8 mouse cellular contexts compared by ENCODE assay signal in genomic region chr4:150009587-150009930, GRCm38 (mm10). TPM values are rescaled to one million over a fixed set of nuclear protein-coding genes. Genes with fewer than 3 reads are reported as not detected.
DNase-seq lines count a peak whose midpoint lies in the region; ATAC-seq and TF ChIP-seq lines count a peak whose summit lies in the region.

No protein-coding gene starts in this region.

- intact Hi-C loops in heart, adult 2 months (cut with DNase I): loop anchor here (1.0 kb wide), 1 partner anchor 54 kb away; the partner anchor contains the start of gene Spsb1

- TF ChIP-seq EP300 in heart, adult 2 months (IDR thresholded peaks at IDR 0.05; ENCODE audit: insufficient read depth, low read depth, low read length): no peak
- no peak for TF ChIP-seq EP300 in stomach, postnatal 0 days (optimal IDR thresholded peaks at IDR 0.05)

- WGBS in heart, adult 2 months: 81% methylated on average over 6 of the region's 6 CpGs
- WGBS in midbrain, embryonic 13.5 days: 83% methylated on average over 6 of the region's 6 CpGs
- 85% methylated on average over 6 of the region's 6 CpGs for WGBS in midbrain, embryonic 11.5 days
- WGBS in limb, embryonic 13.5 days: 85% methylated on average over 6 of the region's 6 CpGs
- 85% methylated on average over 6 of the region's 6 CpGs for WGBS in stomach, postnatal 0 days

- H3K27ac ChIP-seq in heart, adult 2 months: peak overlapping the region; percentile 97; the same call in 1 of the 2 replicates
- H3K27ac ChIP-seq in midbrain, embryonic 13.5 days: no peak overlapping the region
- H3K27ac ChIP-seq in midbrain, embryonic 11.5 days (ENCODE audit: low read depth, low read length): no peak overlapping the region
- H3K27ac ChIP-seq in limb, embryonic 13.5 days: no peak overlapping the region
- H3K27ac ChIP-seq in stomach, postnatal 0 days (replicated peaks): peak overlapping the region; percentile 96; the same call in 1 of the 2 replicates

- H3K4me3 ChIP-seq in heart, adult 2 months: peak overlapping the region; percentile 74
- H3K4me3 ChIP-seq in midbrain, embryonic 13.5 days (replicated peaks): no peak overlapping the region
- H3K4me3 ChIP-seq in midbrain, embryonic 11.5 days (ENCODE audit: low read depth, low read length): no peak overlapping the region
- H3K4me3 ChIP-seq in limb, embryonic 13.5 days: peak overlapping the region; percentile 72; the same call in 1 of the 2 replicates
- H3K4me3 ChIP-seq in stomach, postnatal 0 days (ENCODE audit: low read depth, low read length): no peak overlapping the region

- TF ChIP-seq CTCF in heart, adult 2 months (IDR thresholded peaks at IDR 0.05): no peak
- TF ChIP-seq CTCF in stomach, postnatal 0 days (IDR thresholded peaks at IDR 0.05; ENCODE audit: low read depth): no peak

- ATAC-seq in midbrain, embryonic 13.5 days: 0 out of 2 replicates have a peak, but pooled peaks have one; percentile 10
- no peak for ATAC-seq in midbrain, embryonic 11.5 days (ENCODE audit: low FRiP score)
- ATAC-seq in limb, embryonic 13.5 days (ENCODE audit: low FRiP score, low read depth): no peak
- no peak for ATAC-seq in stomach, postnatal 0 days (ENCODE audit: low FRiP score, low TSS enrichment)
- no peak for ATAC-seq in inflammation-experienced regulatory T-cells, adult 6 months

- peaks cover 3% of the 10 kb centered on the region for H3K79me2 ChIP-seq in heart, adult 2 months (replicated peaks; ENCODE audit: control insufficient read depth, insufficient read depth, low read length)

- no peaks in the 10 kb centered on the region for H3K27me3 ChIP-seq in heart, adult 2 months (ENCODE audit: control insufficient read depth, insufficient read depth, low read length)
- H3K27me3 ChIP-seq in midbrain, embryonic 13.5 days: peaks cover 3% of the 10 kb centered on the region; the same call in 1 of the 2 replicates
- H3K27me3 ChIP-seq in midbrain, embryonic 11.5 days (ENCODE audit: control insufficient read depth, insufficient read depth, low read length): no peaks in the 10 kb centered on the region; the same call in 1 of the 2 replicates
- H3K27me3 ChIP-seq in limb, embryonic 13.5 days: no peaks in the 10 kb centered on the region
- H3K27me3 ChIP-seq in stomach, postnatal 0 days (ENCODE audit: control insufficient read depth, insufficient read depth, low read length): no peaks in the 10 kb centered on the region

- TF ChIP-seq POLR2A in heart, adult 2 months (IDR thresholded peaks at IDR 0.05; ENCODE audit: insufficient read depth, low read depth, low read length): no peak

- no peaks in the 10 kb centered on the region for H3K9me3 ChIP-seq in midbrain, embryonic 13.5 days
- H3K9me3 ChIP-seq in midbrain, embryonic 11.5 days (ENCODE audit: control insufficient read depth, low read length): no peaks in the 10 kb centered on the region
- no peaks in the 10 kb centered on the region for H3K9me3 ChIP-seq in limb, embryonic 13.5 days
- no peaks in the 10 kb centered on the region for H3K9me3 ChIP-seq in stomach, postnatal 0 days (ENCODE audit: control insufficient read depth, low read length)

- no peak overlapping the region for H3K9ac ChIP-seq in heart, adult 2 months (ENCODE audit: low read depth, low read length)
- no peak overlapping the region for H3K9ac ChIP-seq in midbrain, embryonic 13.5 days (replicated peaks)
- H3K9ac ChIP-seq in midbrain, embryonic 11.5 days (ENCODE audit: low read length): no peak overlapping the region
- peak overlapping the region; percentile 83; the same call in 1 of the 2 replicates for H3K9ac ChIP-seq in limb, embryonic 13.5 days
- H3K9ac ChIP-seq in stomach, postnatal 0 days (ENCODE audit: low read length): no peak overlapping the region

- peaks cover 12% of the 10 kb centered on the region for H3K4me1 ChIP-seq in heart, adult 2 months (ENCODE audit: control insufficient read depth, insufficient read depth, low read length)
- H3K4me1 ChIP-seq in midbrain, embryonic 13.5 days (replicated peaks): 0 out of 2 replicates have a peak, but pooled peaks cover 6% of the 10 kb centered on the region
- H3K4me1 ChIP-seq in midbrain, embryonic 11.5 days (ENCODE audit: control insufficient read depth, insufficient read depth, low read length): peaks cover 3% of the 10 kb centered on the region; the same call in 1 of the 2 replicates
- H3K4me1 ChIP-seq in limb, embryonic 13.5 days: peaks cover 24% of the 10 kb centered on the region
- peaks cover 8% of the 10 kb centered on the region; the same call in 1 of the 2 replicates for H3K4me1 ChIP-seq in stomach, postnatal 0 days (replicated peaks; ENCODE audit: control insufficient read depth, insufficient read depth)

- no peak for DNase-seq in heart, adult 2 months
- no peak for DNase-seq in heart, postnatal 4 days
- no peak for DNase-seq in midbrain, embryonic 11.5 days (ENCODE audit: low spot score, missing footprints)
- DNase-seq in stomach, postnatal 0 days (ENCODE audit: low spot score): no peak
- no peak for DNase-seq in right cerebral cortex, postnatal 14 days

- no peaks in the 10 kb centered on the region for H3K36me3 ChIP-seq in heart, adult 2 months (ENCODE audit: control insufficient read depth, insufficient read depth, low read length)
- H3K36me3 ChIP-seq in midbrain, embryonic 13.5 days: no peaks in the 10 kb centered on the region
- H3K36me3 ChIP-seq in midbrain, embryonic 11.5 days (ENCODE audit: control insufficient read depth, insufficient read depth, low read length): no peaks in the 10 kb centered on the region
- no peaks in the 10 kb centered on the region for H3K36me3 ChIP-seq in limb, embryonic 13.5 days
- H3K36me3 ChIP-seq in stomach, postnatal 0 days (ENCODE audit: control insufficient read depth, insufficient read depth, low read length): no peaks in the 10 kb centered on the region

- no peak overlapping the region for H3K4me2 ChIP-seq in midbrain, embryonic 13.5 days (replicated peaks)
- H3K4me2 ChIP-seq in midbrain, embryonic 11.5 days: no peak overlapping the region
- H3K4me2 ChIP-seq in limb, embryonic 13.5 days (replicated peaks): peak overlapping the region; percentile 75
- H3K4me2 ChIP-seq in stomach, postnatal 0 days (replicated peaks; ENCODE audit: low read depth): peak overlapping the region; percentile 75

RNA-seq across cellular contexts. Expression of gene H6pd, which starts 0.7 kb away (rescaled TPM):
- 10 to 100 TPM; 39.0 to 44.2 TPM for total RNA-seq in heart, adult 2 months (2021)
- polyA plus RNA-seq in heart, adult 2 months (2012; rRNA removed): 27.4 and 29.5 TPM in 2 replicates
- total RNA-seq in heart, postnatal 4 days (2021): 10 to 100 TPM; 34.1 to 35.2 TPM
- polyA plus RNA-seq in midbrain, embryonic 13.5 days (2015; fragmentation: Nextera tagmentation; extraction: Ambion mirVana): 1.7 and 1.9 TPM in 2 replicates
- polyA plus RNA-seq in midbrain, embryonic 11.5 days (2014; fragmentation: Nextera tagmentation; extraction: Ambion mirVana): 1.7 and 2.4 TPM in 2 replicates
- 11.1 and 11.2 TPM in 2 replicates for polyA plus RNA-seq in limb, embryonic 13.5 days (2015; fragmentation: Nextera tagmentation; extraction: Ambion mirVana)
- polyA plus RNA-seq in stomach, postnatal 0 days (2015; fragmentation: Nextera tagmentation; extraction: Ambion mirVana): 11.8 and 12.3 TPM in 2 replicates
- polyA plus RNA-seq in inflammation-experienced regulatory T-cells, adult 6 months (2017; shearing (Covaris generic)): 1 to 10 TPM; 4.1 to 5.9 (median 5.0) TPM

RNA-seq across cellular contexts. Expression of gene Spsb1, which starts 54.7 kb away (rescaled TPM):
- total RNA-seq in heart, adult 2 months (2021): 10 to 100 TPM; 28.3 to 35.3 TPM
- 32.2 and 38.7 TPM in 2 replicates for polyA plus RNA-seq in heart, adult 2 months (2012; rRNA removed)
- total RNA-seq in heart, postnatal 4 days (2021): 10 to 100 TPM; 26.2 to 26.7 TPM
- polyA plus RNA-seq in midbrain, embryonic 13.5 days (2015; fragmentation: Nextera tagmentation; extraction: Ambion mirVana): 4.0 and 4.8 TPM in 2 replicates
- 6.3 and 7.5 TPM in 2 replicates for polyA plus RNA-seq in midbrain, embryonic 11.5 days (2014; fragmentation: Nextera tagmentation; extraction: Ambion mirVana)
- polyA plus RNA-seq in limb, embryonic 13.5 days (2015; fragmentation: Nextera tagmentation; extraction: Ambion mirVana): 18.1 and 22.3 TPM in 2 replicates
- polyA plus RNA-seq in stomach, postnatal 0 days (2015; fragmentation: Nextera tagmentation; extraction: Ambion mirVana): 10.0 and 13.1 TPM in 2 replicates
- 1 to 10 TPM; 1.7 to 8.9 (median 7.9) TPM for polyA plus RNA-seq in inflammation-experienced regulatory T-cells, adult 6 months (2017; shearing (Covaris generic))

Comparison
In these comparisons a context has a peak if more than half of its experiments do, and no peak if none do; other contexts are left out.
1. H3K27ac ChIP-seq: peak in heart, adult 2 months (single experiment) and stomach, postnatal 0 days (single experiment); none in midbrain, embryonic 13.5 days (single experiment), midbrain, embryonic 11.5 days (single experiment) and limb, embryonic 13.5 days (single experiment).
2. H3K4me3 ChIP-seq: peak in heart, adult 2 months (single experiment) and limb, embryonic 13.5 days (single experiment); none in midbrain, embryonic 13.5 days (single experiment), midbrain, embryonic 11.5 days (single experiment) and stomach, postnatal 0 days (single experiment).
3. H3K4me2 ChIP-seq: peak in limb, embryonic 13.5 days (single experiment) and stomach, postnatal 0 days (single experiment); none in midbrain, embryonic 13.5 days (single experiment) and midbrain, embryonic 11.5 days (single experiment).